Mouse (Mus musculus): ENCODE measurements at regions not wholly inside any gene's neighbourhood (a gene's known extent, or its start where the extent isn't known, plus 50 kb on each side); places are given as distances from the start of the nearest gene placed in this dataset.

- TF ChIP-seq CTCF (IDR thresholded peaks at IDR 0.05; ENCODE audit: low read depth, low read length) (no peak), POLR2A (IDR thresholded peaks at IDR 0.05; ENCODE audit: borderline replicate concordance, low read depth, low read length) (no peak)
- no peaks in the 10 kb centered on the region for H3K4me1 ChIP-seq (ENCODE audit: control insufficient read depth, insufficient read depth, low read length)
- H3K27ac ChIP-seq (ENCODE audit: insufficient read depth, low read depth, low read length) = no peak overlapping the region
- no peak overlapping the region for H3K4me3 ChIP-seq (ENCODE audit: insufficient read depth, low read length)
Measured at GRCm38 (mm10) chr13:69867296-69868065, 65.3 kb downstream of the Med10 start.

GRCm38 (mm10) chr13:69896536-69896935 is 94.3 kb downstream of the Med10 start:
- Histone ChIP-seq H3K27ac (ENCODE audit: insufficient read depth, low read depth, low read length) (no peak overlapping the region), H3K4me3 (ENCODE audit: insufficient read depth, low read length) (no peak overlapping the region), H3K4me1 (ENCODE audit: control insufficient read depth, insufficient read depth, low read length) (no peaks in the 10 kb centered on the region)
- TF ChIP-seq CTCF (IDR thresholded peaks at IDR 0.05; ENCODE audit: low read depth, low read length) (no peak), POLR2A (IDR thresholded peaks at IDR 0.05; ENCODE audit: borderline replicate concordance, low read depth, low read length) (no peak)

- no peak overlapping the region for H3K4me3 ChIP-seq (ENCODE audit: insufficient read depth, low read length)
- TF ChIP-seq CTCF (IDR thresholded peaks at IDR 0.05; ENCODE audit: low read depth, low read length) = no peak
- TF ChIP-seq POLR2A (IDR thresholded peaks at IDR 0.05; ENCODE audit: borderline replicate concordance, low read depth, low read length) = no peak
- H3K4me1 ChIP-seq (ENCODE audit: control insufficient read depth, insufficient read depth, low read length) = no peaks in the 10 kb centered on the region
- no peak overlapping the region for H3K27ac ChIP-seq (ENCODE audit: insufficient read depth, low read depth, low read length)
Measured at GRCm38 (mm10) chr13:69901139-69901538, 98.9 kb downstream of the Med10 start.

- Histone ChIP-seq H3K4me3 (ENCODE audit: insufficient read depth, low read length) (no peak overlapping the region), H3K27ac (ENCODE audit: insufficient read depth, low read depth, low read length) (no peak overlapping the region), H3K4me1 (ENCODE audit: control insufficient read depth, insufficient read depth, low read length) (no peaks in the 10 kb centered on the region)
- TF ChIP-seq POLR2A (IDR thresholded peaks at IDR 0.05; ENCODE audit: borderline replicate concordance, low read depth, low read length) = no peak
- no peak for TF ChIP-seq CTCF (IDR thresholded peaks at IDR 0.05; ENCODE audit: low read depth, low read length)
Measured at GRCm38 (mm10) chr13:69906802-69907537, 104.8 kb downstream of the Med10 start.

GRCm38 (mm10) chr13:69915796-69916195 is 113.6 kb downstream of the Med10 start:
- TF ChIP-seq POLR2A (IDR thresholded peaks at IDR 0.05; ENCODE audit: borderline replicate concordance, low read depth, low read length) = no peak
- TF ChIP-seq CTCF (IDR thresholded peaks at IDR 0.05; ENCODE audit: low read depth, low read length) = no peak
- Histone ChIP-seq H3K4me1 (ENCODE audit: control insufficient read depth, insufficient read depth, low read length) (no peaks in the 10 kb centered on the region), H3K27ac (ENCODE audit: insufficient read depth, low read depth, low read length) (no peak overlapping the region), H3K4me3 (ENCODE audit: insufficient read depth, low read length) (no peak overlapping the region)

GRCm38 (mm10) chr13:69932695-69933550 is 130.7 kb downstream of the Med10 start:
- no peak for TF ChIP-seq POLR2A (IDR thresholded peaks at IDR 0.05; ENCODE audit: borderline replicate concordance, low read depth, low read length)
- TF ChIP-seq CTCF (IDR thresholded peaks at IDR 0.05; ENCODE audit: low read depth, low read length) = no peak
- Histone ChIP-seq H3K27ac (ENCODE audit: insufficient read depth, low read depth, low read length) (no peak overlapping the region), H3K4me1 (ENCODE audit: control insufficient read depth, insufficient read depth, low read length) (no peaks in the 10 kb centered on the region), H3K4me3 (ENCODE audit: insufficient read depth, low read length) (no peak overlapping the region)

- Histone ChIP-seq H3K4me1 (ENCODE audit: control insufficient read depth, insufficient read depth, low read length) (no peaks in the 10 kb centered on the region), H3K4me3 (ENCODE audit: insufficient read depth, low read length) (no peak overlapping the region), H3K27ac (ENCODE audit: insufficient read depth, low read depth, low read length) (no peak overlapping the region)
- no peak for TF ChIP-seq CTCF (IDR thresholded peaks at IDR 0.05; ENCODE audit: low read depth, low read length)
- TF ChIP-seq POLR2A (IDR thresholded peaks at IDR 0.05; ENCODE audit: borderline replicate concordance, low read depth, low read length) = no peak
Measured at GRCm38 (mm10) chr13:69933551-69933845, 131.3 kb downstream of the Med10 start.

- no peak for TF ChIP-seq POLR2A (IDR thresholded peaks at IDR 0.05; ENCODE audit: borderline replicate concordance, low read depth, low read length)
- Histone ChIP-seq H3K27ac (ENCODE audit: insufficient read depth, low read depth, low read length) (no peak overlapping the region), H3K4me1 (ENCODE audit: control insufficient read depth, insufficient read depth, low read length) (no peaks in the 10 kb centered on the region), H3K4me3 (ENCODE audit: insufficient read depth, low read length) (no peak overlapping the region)
Measured at GRCm38 (mm10) chr13:69939791-69940190, 137.6 kb downstream of the Med10 start.

GRCm38 (mm10) chr13:69944651-69945050 is 142.5 kb downstream of the Med10 start:
- Histone ChIP-seq H3K4me1 (ENCODE audit: control insufficient read depth, insufficient read depth, low read length) (no peaks in the 10 kb centered on the region), H3K4me3 (ENCODE audit: insufficient read depth, low read length) (no peak overlapping the region), H3K27ac (ENCODE audit: insufficient read depth, low read depth, low read length) (no peak overlapping the region)
- TF ChIP-seq POLR2A (IDR thresholded peaks at IDR 0.05; ENCODE audit: borderline replicate concordance, low read depth, low read length) (no peak), CTCF (IDR thresholded peaks at IDR 0.05; ENCODE audit: low read depth, low read length) (no peak)
